Mouse (Mus musculus): ENCODE results near the gene Mdk. TPM values are rescaled to one million over a fixed set of nuclear protein-coding genes. Genes with fewer than 3 reads are reported as not detected.
A peak's percentile ranks its signal among the peaks of the same experiment; 100 is the strongest.

Gene Mdk
- 834 and 889 TPM in 2 replicates for polyA plus RNA-seq (2016; fragmentation: Nextera tagmentation; extraction: Ambion mirVana)

DNA sequence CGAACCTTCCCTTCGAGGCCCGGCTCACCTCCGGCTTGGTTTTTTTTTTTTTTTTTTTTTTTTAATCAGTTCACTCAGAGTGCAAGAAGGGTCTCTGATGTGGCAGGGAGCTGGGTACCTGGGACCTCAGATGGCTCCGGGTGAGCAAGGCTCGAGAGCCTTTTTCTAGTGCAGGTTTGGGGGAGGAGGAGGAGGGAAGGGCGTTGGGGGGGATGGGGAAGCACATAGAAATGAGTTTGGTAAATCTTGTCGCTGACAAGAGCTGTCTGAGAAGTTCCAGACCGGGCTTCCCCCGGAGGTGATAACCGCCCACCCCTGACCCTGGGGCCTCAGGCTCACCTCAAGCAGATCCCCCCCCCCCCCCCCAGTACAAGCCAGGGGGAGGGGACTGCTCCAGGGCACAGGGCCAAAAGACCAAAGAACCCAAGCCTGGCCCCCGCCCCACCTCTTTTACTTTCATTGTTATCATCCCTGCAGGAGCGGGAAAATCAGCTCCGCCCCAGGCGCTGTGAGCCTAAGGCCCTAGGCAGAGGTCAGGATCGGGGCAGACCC lies at the start of gene Mdk:
Gene Mdk (minus strand): TSS at position 138 of the 552 bp plus-strand sequence.
- WGBS = 2% methylated on average over 16 of the region's 16 CpGs
- H3K36me3 ChIP-seq (replicated peaks) = peaks cover 40% of the 10 kb centered on the region

DNA sequence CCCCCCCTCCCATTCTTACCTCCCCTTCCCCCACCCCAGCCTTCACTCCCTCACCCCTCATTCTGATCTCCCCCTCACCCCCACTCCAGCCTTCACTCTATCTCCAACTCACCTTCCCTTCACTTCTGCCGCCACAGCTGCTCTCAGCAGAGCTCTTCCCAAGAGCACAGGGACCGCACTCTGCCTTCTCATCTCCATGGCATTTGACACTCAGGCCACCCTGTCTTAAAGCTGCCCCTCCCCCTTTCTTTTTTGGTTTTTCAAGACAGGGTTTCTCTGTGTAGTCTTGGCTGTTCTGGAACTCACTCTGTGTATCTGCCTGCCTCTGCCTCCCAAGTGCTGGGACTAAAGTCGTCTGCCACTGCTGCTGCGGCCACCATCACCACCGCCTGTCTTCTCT lies 48.7 kb upstream of the Mdk start:
- Histone ChIP-seq H3K4me2 (no peak overlapping the region), H3K4me1 (peaks cover 49% of the 10 kb centered on the region), H3K4me3 (replicated peaks) (no peak overlapping the region), H3K36me3 (replicated peaks) (no peaks in the 10 kb centered on the region), H3K27me3 (peaks cover 26% of the 10 kb centered on the region), H3K9me3 (no peaks in the 10 kb centered on the region), H3K27ac (no peak overlapping the region), H3K9ac (no peak overlapping the region)
- WGBS = 35% methylated on average over 5 of the region's 5 CpGs
- ATAC-seq (ENCODE audit: low FRiP score) = no peak

More for the DNA sequence above, at the start of gene Mdk:
- peak within 1 kb of the TSS; percentile 77 for H3K4me3 ChIP-seq (replicated peaks)
- H3K4me1 ChIP-seq = peaks cover 57% of the 10 kb centered on the region
- H3K27ac ChIP-seq = peak within 1 kb of the TSS; percentile 94
- H3K4me2 ChIP-seq = peak within 1 kb of the TSS; percentile 82
- peaks cover 7% of the 10 kb centered on the region; the same call in 1 of the 2 replicates for H3K27me3 ChIP-seq
- H3K9me3 ChIP-seq = no peaks in the 10 kb centered on the region
- peak; percentile 15; the same call in 1 of the 2 replicates for ATAC-seq (ENCODE audit: low FRiP score)
- H3K9ac ChIP-seq = peak within 1 kb of the TSS; percentile 95

DNA sequence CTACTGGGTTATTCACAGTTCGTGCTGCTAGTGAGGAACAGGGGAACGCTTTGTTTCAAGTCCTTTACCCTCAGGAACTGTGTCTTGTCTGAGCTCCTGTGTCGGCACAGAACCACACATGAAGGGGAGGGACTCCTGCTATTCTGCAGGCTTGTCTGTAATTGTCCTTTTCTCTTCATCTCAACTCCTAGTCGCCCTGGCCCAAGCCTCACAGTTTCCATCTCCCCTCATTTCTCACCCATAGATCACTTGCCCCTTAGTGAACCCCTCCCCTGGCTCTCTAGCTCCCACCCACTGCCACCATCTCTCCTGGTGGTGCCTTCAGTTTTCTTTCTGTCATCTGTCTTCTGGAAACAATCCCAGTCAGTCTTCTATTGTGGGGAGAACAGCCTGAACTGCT lies 48.1 kb upstream of the Mdk start:
- Histone ChIP-seq H3K9ac (no peak overlapping the region), H3K27ac (0 out of 2 replicates have a peak overlapping the region, but pooled peaks have one; percentile 13), H3K4me2 (no peak overlapping the region), H3K27me3 (peaks cover 32% of the 10 kb centered on the region), H3K4me3 (replicated peaks) (no peak overlapping the region), H3K36me3 (replicated peaks) (no peaks in the 10 kb centered on the region), H3K9me3 (no peaks in the 10 kb centered on the region), H3K4me1 (peaks cover 53% of the 10 kb centered on the region)
- WGBS = 7% methylated on average over 4 of the region's 4 CpGs
- no peak for ATAC-seq (ENCODE audit: low FRiP score)

DNA sequence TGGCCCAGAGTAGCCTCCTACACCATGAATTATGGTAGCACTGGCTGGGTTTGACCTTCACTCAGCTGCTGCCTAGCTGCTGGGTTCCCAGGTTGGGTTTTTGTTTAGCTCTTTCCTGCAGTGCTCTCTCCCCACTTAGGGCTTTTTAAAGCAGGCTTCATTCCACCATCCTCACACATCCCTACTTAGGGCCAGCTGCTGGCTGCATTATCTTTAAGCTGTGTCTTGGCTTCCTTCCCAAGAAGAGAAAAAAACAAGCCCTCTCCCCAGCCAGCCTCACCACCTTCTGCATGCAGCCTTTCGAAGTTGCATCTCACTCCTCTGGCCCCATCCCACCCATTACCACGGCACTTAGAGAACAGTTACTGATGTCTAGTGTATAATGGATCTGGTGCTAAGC lies 46.5 kb upstream of the Mdk start:
- H3K9me3 ChIP-seq = no peaks in the 10 kb centered on the region
- peak overlapping the region; percentile 53; the same call in 1 of the 2 replicates for H3K27ac ChIP-seq
- H3K27me3 ChIP-seq = peaks cover 49% of the 10 kb centered on the region
- H3K36me3 ChIP-seq (replicated peaks) = no peaks in the 10 kb centered on the region
- WGBS = 31% methylated on average over 2 of the region's 2 CpGs
- peaks cover 47% of the 10 kb centered on the region for H3K4me1 ChIP-seq
- H3K4me2 ChIP-seq = no peak overlapping the region
- no peak for ATAC-seq (ENCODE audit: low FRiP score)
- H3K9ac ChIP-seq = no peak overlapping the region
- H3K4me3 ChIP-seq (replicated peaks) = no peak overlapping the region

DNA sequence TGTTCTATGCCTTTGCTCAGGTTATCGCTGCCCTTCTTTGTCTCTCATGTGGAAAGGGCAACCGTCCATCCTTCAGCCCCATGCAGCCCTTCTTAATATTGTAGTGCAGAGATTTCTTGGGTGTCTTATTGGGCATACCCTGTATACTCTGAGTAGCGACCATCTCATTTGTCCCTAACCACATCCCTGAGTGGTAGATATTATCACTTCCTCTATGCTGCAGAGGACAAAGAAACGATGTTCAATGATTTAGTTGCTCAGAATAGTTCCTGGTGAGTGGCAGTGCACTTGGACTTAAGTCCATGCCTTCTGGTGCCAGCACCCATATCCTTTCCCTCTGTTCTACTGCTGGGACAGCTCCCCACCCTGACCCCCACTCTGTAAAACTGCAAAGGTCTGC lies 45.9 kb upstream of the Mdk start:
- Histone ChIP-seq H3K27ac (peak overlapping the region; percentile 53; the same call in 1 of the 2 replicates), H3K4me3 (replicated peaks) (no peak overlapping the region), H3K9me3 (no peaks in the 10 kb centered on the region), H3K4me2 (no peak overlapping the region), H3K36me3 (replicated peaks) (no peaks in the 10 kb centered on the region), H3K4me1 (peaks cover 53% of the 10 kb centered on the region), H3K27me3 (peaks cover 54% of the 10 kb centered on the region), H3K9ac (no peak overlapping the region)
- 82% methylated on average over 4 of the region's 4 CpGs for WGBS
- no peak for ATAC-seq (ENCODE audit: low FRiP score)

DNA sequence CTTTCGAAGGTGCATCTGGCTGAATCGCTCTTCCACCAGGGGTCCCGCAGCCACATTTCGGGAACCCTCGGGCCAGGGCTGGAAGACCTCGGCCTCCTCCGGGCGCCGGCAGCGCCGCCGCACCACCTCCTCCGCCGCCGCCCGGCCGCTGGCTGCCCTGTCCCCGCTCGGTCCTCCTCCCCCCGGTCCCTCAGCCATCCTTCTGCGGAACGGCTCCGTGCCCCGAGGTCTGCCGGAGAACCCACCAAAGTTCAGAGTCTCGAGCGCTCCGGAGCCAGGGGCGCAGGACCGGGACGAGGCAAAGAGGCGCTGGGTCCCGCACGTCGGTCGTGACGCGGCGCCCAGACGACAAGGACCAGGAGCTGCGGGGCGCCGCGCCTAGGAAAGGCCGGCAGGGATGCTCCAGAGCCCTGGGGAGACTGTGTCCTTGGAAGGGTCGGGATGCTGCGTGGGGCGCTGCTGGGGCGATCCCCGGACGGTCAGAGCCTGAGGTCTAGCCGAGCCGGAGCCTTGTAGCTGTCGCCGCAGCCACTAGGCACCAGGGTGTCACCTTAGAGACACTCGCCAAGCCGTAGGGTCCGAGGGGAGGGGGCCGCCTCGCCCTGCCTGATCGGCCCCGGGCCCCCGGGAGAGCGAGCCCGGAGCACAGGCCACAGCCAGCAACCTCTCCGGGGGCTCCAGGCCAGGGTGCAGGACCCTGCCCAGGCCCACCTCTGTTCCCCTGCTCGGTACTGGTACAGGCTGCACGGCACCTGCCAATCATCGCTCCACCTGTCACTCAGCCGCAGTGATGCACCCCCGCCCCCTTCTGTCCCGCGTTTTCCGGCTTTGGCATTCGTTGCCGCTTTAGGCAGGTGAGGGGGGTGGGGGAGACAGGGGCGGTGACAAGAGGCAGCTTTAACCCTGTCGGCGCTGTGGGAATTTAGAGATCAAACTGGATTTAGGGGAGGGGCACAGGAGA lies 43.8 kb upstream of the Mdk start, which contains the start of gene Dgkz:
Gene Dgkz (minus strand): TSS at position 284 of the 961 bp plus-strand sequence.
- peak within 1 kb of the TSS; percentile 63 for H3K4me2 ChIP-seq
- 1% methylated on average over 71 of the region's 79 CpGs for WGBS
- H3K4me3 ChIP-seq (replicated peaks) = peak within 1 kb of the TSS; percentile 42
- peaks cover 69% of the 10 kb centered on the region for H3K4me1 ChIP-seq
- peak; percentile 57 for ATAC-seq (ENCODE audit: low FRiP score)
- H3K9ac ChIP-seq = peak within 1 kb of the TSS; percentile 47
- no peaks in the 10 kb centered on the region for H3K36me3 ChIP-seq (replicated peaks)
- peaks cover 71% of the 10 kb centered on the region for H3K27me3 ChIP-seq
- H3K9me3 ChIP-seq = no peaks in the 10 kb centered on the region
- no peak within 1 kb of the TSS for H3K27ac ChIP-seq

DNA sequence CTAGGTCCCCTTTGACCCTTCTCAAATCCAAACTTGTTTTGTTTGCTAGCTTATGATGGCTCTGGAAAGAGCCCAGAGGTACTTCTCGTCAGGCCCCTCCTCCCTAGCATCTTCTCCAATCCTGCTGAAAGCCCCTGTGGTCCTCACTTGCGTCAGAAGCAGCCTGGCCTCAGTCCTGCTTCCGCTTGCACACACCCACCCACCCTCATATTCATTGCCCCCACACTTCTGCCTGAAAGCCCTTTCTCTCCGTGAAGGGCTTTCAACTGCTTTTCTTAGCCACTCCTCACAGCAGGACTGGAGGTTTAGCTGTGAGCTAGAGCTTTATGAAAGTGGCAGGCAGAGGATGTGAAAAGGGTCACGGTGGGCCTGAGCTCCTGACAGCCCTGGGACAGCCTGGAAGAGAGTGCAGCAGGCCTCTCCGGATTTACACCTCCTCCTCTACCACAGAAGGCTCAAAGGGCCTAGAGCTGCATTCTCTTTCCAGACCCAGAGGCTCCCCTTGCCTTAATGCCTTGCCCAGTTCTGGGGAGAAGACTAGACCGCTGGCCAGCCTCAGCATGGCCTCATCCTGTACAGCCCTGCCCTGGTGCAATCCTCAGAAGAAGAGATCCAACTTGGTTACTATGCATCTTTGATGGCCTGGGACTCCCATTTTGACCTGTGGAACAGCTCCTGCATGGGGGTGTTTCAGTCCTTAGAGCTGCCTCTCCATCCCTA lies 41.5 kb upstream of the Mdk start:
- peaks cover 80% of the 10 kb centered on the region for H3K27me3 ChIP-seq
- H3K9me3 ChIP-seq = no peaks in the 10 kb centered on the region
- peaks cover 48% of the 10 kb centered on the region for H3K4me1 ChIP-seq
- ATAC-seq (ENCODE audit: low FRiP score) = no peak
- WGBS = 19% methylated on average over 7 of the region's 7 CpGs
- no peak overlapping the region for H3K4me3 ChIP-seq (replicated peaks)
- H3K9ac ChIP-seq = no peak overlapping the region
- H3K36me3 ChIP-seq (replicated peaks) = no peaks in the 10 kb centered on the region
- no peak overlapping the region for H3K4me2 ChIP-seq
- no peak overlapping the region for H3K27ac ChIP-seq

DNA sequence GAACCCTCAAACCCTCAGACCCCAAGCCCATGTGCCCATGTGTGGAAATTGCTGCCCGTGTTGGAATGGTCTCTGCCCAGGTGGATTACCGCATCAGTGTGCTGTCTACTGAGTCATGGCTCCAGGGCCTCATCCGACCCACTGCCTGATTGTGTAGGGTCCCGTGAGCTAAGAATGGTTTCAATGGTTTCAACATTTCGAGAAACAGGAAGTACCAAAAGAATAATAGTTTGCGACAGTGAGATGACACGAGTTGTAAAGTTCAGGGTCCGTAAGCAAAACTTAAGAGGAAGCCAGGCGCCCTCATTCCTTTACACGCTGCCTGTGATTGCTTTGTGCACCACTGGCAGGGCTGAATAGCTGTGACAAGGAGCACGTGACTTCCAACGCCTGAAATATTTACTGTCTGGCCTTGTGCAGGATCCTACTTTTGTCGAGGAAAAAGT lies 40.0 kb upstream of the Mdk start:
- H3K27me3 ChIP-seq = peaks cover 67% of the 10 kb centered on the region
- no peak overlapping the region for H3K4me3 ChIP-seq (replicated peaks)
- no peak for ATAC-seq (ENCODE audit: low FRiP score)
- no peaks in the 10 kb centered on the region for H3K36me3 ChIP-seq (replicated peaks)
- 0 out of 2 replicates have a peak overlapping the region, but pooled peaks have one; percentile 25 for H3K9ac ChIP-seq
- H3K4me2 ChIP-seq = no peak overlapping the region; the same call in 1 of the 2 replicates
- no peak overlapping the region for H3K27ac ChIP-seq
- H3K9me3 ChIP-seq = no peaks in the 10 kb centered on the region
- WGBS = 40% methylated on average over 13 of the region's 13 CpGs
- H3K4me1 ChIP-seq = peaks cover 42% of the 10 kb centered on the region

DNA sequence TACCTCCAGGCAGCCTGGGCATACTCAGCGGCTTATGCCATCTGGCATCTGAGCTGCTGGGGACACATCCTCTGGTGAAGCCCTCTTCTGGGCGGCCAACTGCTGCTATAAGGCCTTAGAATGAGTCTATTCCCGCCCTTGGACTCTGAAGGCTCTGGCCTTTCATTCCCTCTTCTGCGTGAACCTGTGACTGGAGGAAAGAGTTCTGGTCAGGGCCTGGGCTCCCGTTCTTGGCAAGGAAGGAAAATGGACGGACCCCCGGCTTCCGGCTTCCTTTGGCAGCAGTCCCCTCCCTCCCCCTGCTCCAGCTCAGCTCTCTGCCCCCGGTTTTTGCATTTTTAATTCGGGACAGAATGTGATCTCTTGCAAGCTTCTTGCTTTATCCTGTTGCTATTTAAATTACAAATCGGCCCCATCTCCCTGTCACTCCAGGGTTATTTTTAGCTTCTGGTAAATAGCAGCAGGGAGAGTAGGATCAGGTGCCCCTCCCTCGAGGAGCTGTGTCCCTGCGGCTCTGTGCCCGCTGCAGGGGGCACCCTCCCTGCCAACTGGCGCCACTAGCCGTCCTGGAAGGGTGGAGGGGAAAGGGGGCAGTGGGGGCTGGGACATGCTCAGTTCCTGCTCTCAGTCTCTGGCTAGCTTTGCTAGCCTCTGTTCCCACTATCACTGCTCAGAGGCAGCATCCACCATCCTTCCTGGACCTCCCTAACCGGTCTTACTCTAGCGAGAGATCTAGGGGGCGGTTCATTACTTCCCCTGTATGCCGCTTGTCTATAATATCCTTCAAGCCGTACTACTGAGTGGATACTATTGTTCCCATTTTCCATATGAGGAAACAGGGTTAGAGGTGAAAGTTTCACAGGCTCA lies 39.4 kb upstream of the Mdk start:
- Histone ChIP-seq H3K27ac (peak overlapping the region; percentile 61), H3K27me3 (peaks cover 64% of the 10 kb centered on the region), H3K4me3 (replicated peaks) (no peak overlapping the region), H3K36me3 (replicated peaks) (no peaks in the 10 kb centered on the region), H3K4me2 (peak overlapping the region; percentile 32), H3K9ac (peak overlapping the region; percentile 25; the same call in 1 of the 2 replicates), H3K9me3 (no peaks in the 10 kb centered on the region), H3K4me1 (peaks cover 42% of the 10 kb centered on the region)
- ATAC-seq (ENCODE audit: low FRiP score) = peak; percentile 39; the same call in 1 of the 2 replicates
- 19% methylated on average over 21 of the region's 21 CpGs for WGBS

DNA sequence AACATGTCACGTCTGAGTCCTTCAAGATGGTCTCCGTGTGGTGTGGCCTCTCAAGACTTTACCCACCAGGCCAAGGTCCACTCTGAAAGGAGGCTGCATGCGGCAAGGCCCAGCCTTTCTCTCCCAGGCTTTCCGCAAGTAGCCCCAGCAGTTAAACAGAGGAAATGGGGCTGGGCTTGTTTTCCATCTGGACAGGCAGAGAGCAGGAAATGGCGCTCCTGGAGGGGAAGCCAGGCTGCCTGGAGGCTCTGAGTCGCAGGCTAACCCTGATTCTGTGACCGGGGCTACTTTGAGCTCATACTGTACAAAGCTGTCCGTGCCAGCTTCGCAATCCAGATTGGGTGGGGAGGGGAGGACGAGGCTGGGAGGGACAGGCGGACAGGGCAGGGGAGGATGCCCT lies 35.9 kb upstream of the Mdk start:
- Histone ChIP-seq H3K9ac (no peak overlapping the region), H3K27me3 (peaks cover 47% of the 10 kb centered on the region), H3K27ac (no peak overlapping the region), H3K36me3 (replicated peaks) (no peaks in the 10 kb centered on the region), H3K9me3 (no peaks in the 10 kb centered on the region), H3K4me1 (peaks cover 19% of the 10 kb centered on the region), H3K4me2 (no peak overlapping the region), H3K4me3 (replicated peaks) (no peak overlapping the region)
- ATAC-seq (ENCODE audit: low FRiP score) = no peak
- WGBS = 77% methylated on average over 11 of the region's 11 CpGs

DNA sequence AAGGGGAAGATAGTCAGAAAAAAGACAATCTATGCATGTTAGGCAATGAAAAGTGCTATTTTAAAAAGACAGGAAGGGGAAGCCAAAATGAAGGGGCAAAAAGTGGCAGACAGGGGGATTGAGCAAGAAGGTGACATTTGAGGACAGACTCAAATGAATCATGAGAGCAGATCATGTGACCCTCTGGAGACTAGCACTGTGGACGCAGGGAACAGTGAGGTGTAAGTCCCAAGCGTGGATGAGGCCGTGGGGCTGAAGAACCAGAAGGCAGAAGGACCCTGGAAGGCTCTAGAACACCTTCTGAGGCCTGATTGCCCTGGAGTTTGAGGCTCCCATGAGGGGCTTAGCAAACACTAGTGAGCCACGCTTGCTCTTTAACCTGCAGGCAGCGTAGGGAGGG lies 34.3 kb upstream of the Mdk start:
- no peaks in the 10 kb centered on the region for H3K36me3 ChIP-seq (replicated peaks)
- no peaks in the 10 kb centered on the region for H3K9me3 ChIP-seq
- no peak overlapping the region for H3K4me3 ChIP-seq (replicated peaks)
- no peak overlapping the region for H3K4me2 ChIP-seq
- ATAC-seq (ENCODE audit: low FRiP score) = no peak
- H3K27me3 ChIP-seq = peaks cover 35% of the 10 kb centered on the region
- no peak overlapping the region for H3K9ac ChIP-seq
- WGBS = 80% methylated on average over 5 of the region's 5 CpGs
- no peak overlapping the region for H3K27ac ChIP-seq
- peaks cover 19% of the 10 kb centered on the region for H3K4me1 ChIP-seq
